Mouse (Mus musculus) neural tube, embryonic 14.5 days (tissue): ENCODE data around the gene Kif1a. TPM values are rescaled to one million over a fixed set of nuclear protein-coding genes. Genes with fewer than 3 reads are reported as not detected.

Experiments
- ATAC-seq: fragments of 200-750 bp; cut with Nextera tagmentation; 2 replicates; pipeline ENCODE4 v1.8.0; 2017; ENCODE audit warnings: low read depth, mild to moderate bottlenecking, moderate TSS enrichment, moderate library complexity
- H3K27ac ChIP-seq: fragments of 300-500 bp; sonication (generic); 2 replicates; pipeline ENCODE4 v1.5.1; 2014; ENCODE audit warnings: low read depth, mild to moderate bottlenecking, control low read depth, low read length, moderate library complexity, mixed read lengths
- H3K27me3 ChIP-seq: fragments of 300-500 bp; sonication (generic); 2 replicates; pipeline ENCODE4 v1.6.1; 2014; ENCODE audit warnings: low read length; ENCODE audit not compliant: control insufficient read depth, insufficient read depth
- H3K36me3 ChIP-seq: fragments of 300-500 bp; sonication (generic); 2 replicates; pipeline ENCODE4 v1.6.1; 2014; ENCODE audit warnings: low read length, mixed read lengths; ENCODE audit not compliant: control insufficient read depth, insufficient read depth
- H3K4me1 ChIP-seq: fragments of 300-500 bp; sonication (generic); 2 replicates; pipeline ENCODE4 v1.6.1; 2014; ENCODE audit warnings: low read length; ENCODE audit not compliant: control insufficient read depth, insufficient read depth
- H3K4me2 ChIP-seq: fragments of 300-500 bp; sonication (generic); 2 replicates; pipeline ENCODE4 v1.6.1; 2014; ENCODE audit warnings: mild to moderate bottlenecking, low read depth, low read length, control low read depth
- H3K4me3 ChIP-seq: fragments of 300-500 bp; sonication (generic); 2 replicates; pipeline ENCODE4 v1.5.1; 2014; ENCODE audit warnings: low read depth, low read length, control low read depth, mixed read lengths
- H3K9ac ChIP-seq: fragments of 300-500 bp; sonication (generic); replicated peaks from 2 replicates; pipeline ENCODE4 v1.6.1; 2014; ENCODE audit warnings: low read depth, mild to moderate bottlenecking, control low read depth, low read length, mixed read lengths
- H3K9me3 ChIP-seq: fragments of 300-500 bp; sonication (generic); 2 replicates; pipeline ENCODE4 v1.6.1; 2016; ENCODE audit warnings: low read length; ENCODE audit not compliant: control insufficient read depth
- WGBS: fragments of 180-500 bp; shearing (Covaris S2); extraction: QIAGEN DNeasy Blood & Tissue Kit; methylation state at CpG from one replicate; pipeline ENCODE4 v1.1.7; 2014; 5-methylcytosine and 5-hydroxymethylcytosine counted together
- polyA plus RNA-seq: library from polyadenylated mRNA; unstranded; fragments of >200 nt; fragmentation: Nextera tagmentation; extraction: Ambion mirVana; gene quantifications from 2 replicates; pipeline ENCODE4 v1.2.1, GENCODE M21; 2014

The Kif1a gene
- polyA plus RNA-seq, 1 experiment from 2014 or later: 438 TPM

- Histone ChIP-seq H3K36me3 (no peaks in the 10 kb centered on the region), H3K4me3 (peak overlapping the region; percentile 76), H3K4me2 (peak overlapping the region; percentile 92), H3K4me1 (peaks cover 15% of the 10 kb centered on the region), H3K27me3 (no peaks in the 10 kb centered on the region), H3K27ac (peak overlapping the region; percentile 90), H3K9ac (peak overlapping the region; percentile 76), H3K9me3 (no peaks in the 10 kb centered on the region)
- WGBS: under 1% methylated on average over 49 of the region's 49 CpGs
- ATAC-seq: peak; percentile 63
These were observed 917 bp downstream of the Kif1a start for GRCm38 (mm10) chr1:93100576-93101491.

GRCm38 (mm10) chr1:93100243-93100575 lies 1.5 kb downstream of the Kif1a start:
- ATAC-seq: no peak
- Histone ChIP-seq H3K4me3 (peak overlapping the region; percentile 76), H3K4me2 (peak overlapping the region; percentile 92), H3K27me3 (no peaks in the 10 kb centered on the region), H3K9me3 (no peaks in the 10 kb centered on the region), H3K4me1 (peaks cover 15% of the 10 kb centered on the region), H3K36me3 (no peaks in the 10 kb centered on the region), H3K27ac (peak overlapping the region; percentile 90), H3K9ac (peak overlapping the region; percentile 76)
- WGBS: 3% methylated on average over 18 of the region's 18 CpGs

GRCm38 (mm10) chr1:93098956-93099355 lies 2.8 kb downstream of the Kif1a start:
- Histone ChIP-seq H3K4me2 (peak overlapping the region; percentile 92; the same call in 1 of the 2 replicates), H3K4me1 (peaks cover 15% of the 10 kb centered on the region)
- WGBS: 90% methylated on average over 5 of the region's 5 CpGs

GRCm38 (mm10) chr1:93092582-93092981 lies 9.2 kb downstream of the Kif1a start:
- Histone ChIP-seq H3K9ac (no peak overlapping the region), H3K36me3 (no peaks in the 10 kb centered on the region), H3K4me3 (no peak overlapping the region), H3K9me3 (no peaks in the 10 kb centered on the region), H3K4me1 (no peaks in the 10 kb centered on the region; the same call in 1 of the 2 replicates), H3K4me2 (no peak overlapping the region), H3K27ac (no peak overlapping the region), H3K27me3 (no peaks in the 10 kb centered on the region)
- ATAC-seq: no peak
- WGBS: 85% methylated on average over 3 of the region's 3 CpGs

More at GRCm38 (mm10) chr1:93098956-93099355, 2.8 kb downstream of the Kif1a start:
- no peak for ATAC-seq
- Histone ChIP-seq H3K4me3 (peak overlapping the region; percentile 76), H3K36me3 (no peaks in the 10 kb centered on the region), H3K9ac (peak overlapping the region; percentile 76; the same call in 1 of the 2 replicates), H3K27me3 (no peaks in the 10 kb centered on the region), H3K27ac (no peak overlapping the region), H3K9me3 (no peaks in the 10 kb centered on the region)

- Histone ChIP-seq H3K9me3 (no peaks in the 10 kb centered on the region), H3K27me3 (no peaks in the 10 kb centered on the region), H3K27ac (peak overlapping the region; percentile 62), H3K4me2 (no peak overlapping the region), H3K9ac (no peak overlapping the region), H3K36me3 (peaks cover 15% of the 10 kb centered on the region; the same call in 1 of the 2 replicates), H3K4me1 (peaks cover 3% of the 10 kb centered on the region; the same call in 1 of the 2 replicates), H3K4me3 (no peak overlapping the region)
- 48% methylated on average over 6 of the region's 6 CpGs for WGBS
- ATAC-seq: no peak; the same call in 1 of the 2 replicates
These were observed 16.6 kb downstream of the Kif1a start for GRCm38 (mm10) chr1:93085136-93085535.

- Histone ChIP-seq H3K4me2 (no peak overlapping the region), H3K9ac (no peak overlapping the region), H3K4me3 (no peak overlapping the region), H3K9me3 (no peaks in the 10 kb centered on the region), H3K27me3 (no peaks in the 10 kb centered on the region), H3K27ac (peak overlapping the region; percentile 60), H3K4me1 (peaks cover 3% of the 10 kb centered on the region; the same call in 1 of the 2 replicates), H3K36me3 (peaks cover 16% of the 10 kb centered on the region; the same call in 1 of the 2 replicates)
- 76% methylated on average over 12 of the region's 12 CpGs for WGBS
- no peak for ATAC-seq
These were observed 18.1 kb downstream of the Kif1a start for GRCm38 (mm10) chr1:93083420-93084285.

GRCm38 (mm10) chr1:93082121-93082520 lies 19.6 kb downstream of the Kif1a start:
- Histone ChIP-seq H3K27me3 (no peaks in the 10 kb centered on the region), H3K4me3 (no peak overlapping the region), H3K9me3 (no peaks in the 10 kb centered on the region), H3K27ac (no peak overlapping the region), H3K4me2 (no peak overlapping the region), H3K4me1 (peaks cover 3% of the 10 kb centered on the region; the same call in 1 of the 2 replicates), H3K9ac (no peak overlapping the region), H3K36me3 (peaks cover 31% of the 10 kb centered on the region)
- 65% methylated on average over 8 of the region's 8 CpGs for WGBS
- no peak for ATAC-seq

GRCm38 (mm10) chr1:93080930-93081589 lies 20.7 kb downstream of the Kif1a start:
- Histone ChIP-seq H3K4me2 (no peak overlapping the region), H3K36me3 (peaks cover 42% of the 10 kb centered on the region), H3K4me1 (peaks cover 3% of the 10 kb centered on the region; the same call in 1 of the 2 replicates), H3K9me3 (no peaks in the 10 kb centered on the region), H3K27me3 (no peaks in the 10 kb centered on the region), H3K27ac (no peak overlapping the region), H3K4me3 (no peak overlapping the region), H3K9ac (no peak overlapping the region)
- 90% methylated on average over 3 of the region's 3 CpGs for WGBS
- ATAC-seq: no peak
